Mouse (Mus musculus) retina, embryonic 14.5 days (tissue): Measurements from ENCODE around the gene Trim56.

Experiments
- DNase-seq: peaks from one replicate; pipeline ENCODE4 v3.0.0-alpha.2; 2015; ENCODE audit warnings: low spot score

Trim56 gene

DNA sequence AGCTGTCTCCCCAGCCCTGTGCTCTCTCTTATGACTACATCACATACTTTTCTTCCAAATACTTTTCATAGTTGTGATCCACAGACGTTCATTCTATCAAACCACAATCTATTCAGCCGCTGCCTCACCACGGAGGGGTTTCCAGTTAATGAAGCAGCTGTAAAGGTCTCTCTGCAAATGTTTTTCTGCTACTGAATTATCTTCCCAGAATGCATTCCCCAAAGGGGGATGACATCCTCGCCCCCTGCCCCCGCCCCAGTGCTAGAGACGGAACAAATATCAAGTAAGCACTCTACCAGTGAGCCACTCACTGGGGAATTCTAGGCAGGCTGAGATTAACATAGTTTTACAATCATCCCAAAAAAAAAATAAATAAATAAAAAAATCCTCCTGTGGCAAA lies 7.9 kb downstream of the Trim56 start:
- DNase-seq: no peak

DNA sequence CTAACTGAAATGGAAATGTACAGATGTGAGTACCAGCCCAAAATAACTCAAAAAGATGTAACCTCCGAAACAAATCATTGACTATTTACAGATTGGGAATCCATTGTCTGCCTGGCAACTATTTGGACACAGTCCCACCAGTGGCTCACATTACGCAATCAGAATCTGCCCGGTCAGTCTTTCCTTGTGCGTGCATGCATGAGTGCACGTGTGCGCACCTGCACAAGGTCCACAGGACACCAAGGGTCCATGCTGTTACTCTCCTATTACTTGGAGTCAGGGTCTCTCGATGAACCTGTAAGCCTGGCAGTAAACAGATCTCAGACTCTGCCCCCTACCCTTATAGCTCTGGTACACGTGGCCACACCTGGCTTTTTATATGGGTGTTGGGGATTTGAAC lies 8.3 kb downstream of the Trim56 start:
- no peak for DNase-seq

DNA sequence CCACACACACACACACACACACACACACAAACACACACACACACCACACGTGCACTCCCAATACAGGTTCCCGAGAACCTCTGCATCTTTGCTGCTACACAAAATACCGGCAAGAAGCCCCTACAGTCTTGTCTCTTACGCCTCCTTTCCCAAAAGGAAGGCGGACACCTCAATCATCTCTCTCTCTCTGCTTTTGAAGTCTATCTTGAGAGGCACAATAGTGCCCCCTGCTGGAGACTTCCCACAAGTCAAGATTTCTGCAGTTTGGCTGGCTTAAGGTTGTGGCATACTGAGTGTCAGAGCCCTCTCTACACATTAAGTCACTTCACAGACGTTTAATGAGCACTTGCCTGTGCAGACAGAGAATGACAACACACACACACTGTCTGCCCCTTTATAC lies 9.0 kb downstream of the Trim56 start:
- DNase-seq: peak; percentile 92

DNA sequence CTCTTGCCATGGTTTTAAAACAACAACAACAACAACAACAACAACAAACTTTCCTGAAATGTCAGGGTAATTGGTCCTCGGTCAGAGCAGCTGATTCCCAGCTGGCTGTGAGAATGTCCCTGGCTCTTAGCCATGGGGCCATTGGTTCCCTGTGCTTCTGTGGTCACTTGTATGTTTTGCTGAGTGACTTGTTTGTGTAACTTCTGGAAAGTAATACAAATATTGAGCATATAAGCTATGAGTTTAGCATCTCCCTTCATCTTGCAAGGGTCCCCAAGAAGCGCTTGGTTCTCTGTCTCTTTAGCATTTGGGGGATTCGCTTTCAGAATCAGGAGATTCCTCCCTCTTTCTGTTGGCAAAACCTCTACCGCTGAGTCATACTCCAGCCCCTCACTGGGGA lies 9.6 kb downstream of the Trim56 start:
- no peak for DNase-seq

DNA sequence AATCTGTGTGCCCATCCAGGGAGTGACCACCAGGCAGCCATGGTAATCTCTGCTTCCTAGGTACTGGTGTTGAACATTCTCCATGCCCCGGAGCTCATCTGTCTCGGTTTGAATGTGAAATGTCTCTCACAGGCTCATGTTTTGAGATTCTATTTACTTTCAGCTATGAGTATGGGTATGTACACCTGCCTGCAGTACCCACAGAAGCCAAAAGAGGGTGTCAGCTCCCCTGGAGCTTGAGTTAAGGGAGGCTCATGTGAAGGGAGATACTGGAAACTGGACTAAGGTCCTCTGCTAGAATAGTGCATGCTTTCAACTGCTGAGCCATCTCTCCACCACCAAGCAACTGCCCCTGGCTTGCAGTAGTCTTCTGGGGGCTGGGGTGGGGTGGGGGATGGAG lies 12.0 kb downstream of the Trim56 start:
- DNase-seq: no peak

DNA sequence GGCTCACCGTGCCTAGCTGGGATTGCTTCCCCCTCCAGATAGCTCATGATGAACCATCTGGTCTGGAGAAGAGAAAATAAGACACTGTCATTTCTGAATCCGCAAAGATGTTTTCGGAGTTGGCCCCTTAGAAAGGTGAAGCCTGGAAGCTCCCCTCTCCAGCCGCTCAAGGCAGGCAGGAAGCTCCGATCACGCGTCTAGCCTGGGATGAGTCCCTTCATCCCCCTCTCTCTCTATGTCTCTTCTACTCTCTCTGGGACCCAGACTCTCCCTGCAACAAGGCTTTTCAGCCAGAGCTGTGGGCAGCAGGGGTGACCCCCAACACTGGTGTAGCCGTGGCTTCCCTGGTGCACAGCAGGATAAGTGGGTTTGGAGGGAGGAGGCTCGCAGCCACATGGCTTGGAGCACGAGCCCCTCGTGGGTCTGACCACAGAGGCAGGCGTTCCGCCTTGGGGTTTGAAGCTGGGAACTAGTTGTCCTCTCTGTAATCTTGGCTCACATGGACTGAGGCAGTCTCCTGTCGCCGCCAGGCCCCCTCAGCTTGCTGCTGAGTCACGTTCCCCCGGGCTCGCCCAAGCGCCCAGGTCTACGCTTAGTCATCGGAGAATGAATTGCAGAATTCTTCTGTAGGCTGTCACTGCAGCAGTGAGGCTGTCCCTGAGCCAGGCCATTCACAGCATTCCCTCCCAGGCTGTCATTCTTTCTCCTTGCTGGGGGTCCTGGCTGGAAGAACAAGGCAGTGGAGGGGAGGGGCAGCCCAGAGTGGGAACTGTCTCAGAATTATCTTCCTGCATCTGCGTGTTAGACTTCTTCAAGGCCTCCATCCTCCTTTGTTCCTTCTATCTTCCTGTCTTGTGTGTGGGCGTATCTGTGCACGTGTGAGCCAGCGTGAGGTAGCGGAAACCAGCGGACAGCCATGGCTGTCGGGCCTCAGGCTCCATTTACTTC lies 13.2 kb downstream of the Trim56 start:
- DNase-seq: no peak

DNA sequence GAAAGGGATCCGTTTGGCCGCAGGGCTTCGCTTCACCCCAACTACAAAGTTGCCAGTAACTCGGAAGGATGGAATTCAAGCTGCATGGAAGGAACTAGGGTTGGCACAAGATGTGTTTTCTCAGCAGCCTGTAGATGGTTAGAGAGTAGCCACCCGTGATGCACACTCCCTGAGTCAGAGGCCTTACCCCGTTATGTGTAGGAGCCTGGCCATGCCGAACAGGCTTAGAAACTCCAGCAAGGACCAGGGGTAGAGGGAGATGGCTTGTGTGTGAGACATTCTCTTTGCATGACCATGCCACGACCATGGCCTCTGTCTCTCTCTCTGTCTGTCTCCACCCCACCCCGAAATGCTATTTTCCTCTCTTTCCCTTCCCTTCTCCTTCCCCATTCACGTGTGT lies 13.9 kb downstream of the Trim56 start:
- DNase-seq: no peak

DNA sequence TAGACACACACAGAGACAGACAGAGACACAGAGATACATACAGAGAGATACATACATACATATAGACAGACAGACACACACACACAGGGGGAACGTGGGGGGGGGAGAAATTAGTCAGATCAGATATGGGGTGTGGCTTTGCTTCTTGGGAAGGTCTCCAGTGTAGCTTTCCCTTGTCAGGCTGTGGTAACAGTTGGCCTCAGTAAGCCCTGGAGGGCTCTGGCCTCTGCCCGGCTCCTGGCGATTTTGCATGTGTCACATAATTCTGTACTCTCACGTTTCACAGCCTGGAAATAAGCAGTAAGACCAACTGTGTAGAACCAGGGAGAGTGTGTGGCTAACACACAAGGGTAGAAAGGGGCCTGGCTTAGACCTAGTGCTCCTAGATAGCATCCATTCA lies 15.3 kb downstream of the Trim56 start:
- no peak for DNase-seq

DNA sequence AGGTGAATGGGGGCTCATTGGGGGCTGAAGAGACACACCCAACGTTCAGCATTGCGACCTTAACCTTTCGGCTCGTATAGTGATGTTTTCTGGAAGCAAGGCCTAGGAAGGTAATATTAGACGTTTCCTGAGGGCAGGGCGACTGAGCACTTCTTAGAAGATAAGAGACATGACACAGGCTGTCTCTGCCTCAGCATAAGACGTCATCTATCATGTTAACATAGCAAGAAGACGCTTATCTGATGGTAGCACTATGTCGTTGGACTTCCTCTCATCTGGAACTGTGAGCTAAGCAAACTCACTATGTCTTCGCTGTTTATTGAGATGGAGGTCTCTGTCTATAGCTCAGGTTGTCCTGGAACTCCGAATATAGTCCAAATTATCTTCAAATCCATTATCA lies 17.6 kb downstream of the Trim56 start:
- no peak for DNase-seq

DNA sequence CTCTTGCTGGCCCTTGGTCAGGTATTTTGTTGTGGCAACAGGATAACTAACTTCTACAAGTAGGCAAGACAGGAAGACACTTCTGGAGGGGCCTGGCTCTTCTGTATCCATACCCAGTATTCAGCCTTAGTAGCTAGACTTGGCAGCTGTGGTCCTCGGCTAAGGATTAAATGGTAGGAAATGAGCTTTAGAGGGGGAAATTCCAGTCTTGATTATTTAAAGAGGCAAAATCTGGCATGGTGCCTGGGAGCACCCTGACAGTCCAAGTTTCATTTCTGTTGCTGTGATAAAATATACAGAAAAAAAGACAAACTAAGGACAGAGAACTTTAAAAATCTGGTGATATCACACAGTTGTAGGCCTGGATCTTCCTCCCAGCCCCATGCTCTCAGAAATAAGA lies 20.0 kb downstream of the Trim56 start:
- DNase-seq: no peak

DNA sequence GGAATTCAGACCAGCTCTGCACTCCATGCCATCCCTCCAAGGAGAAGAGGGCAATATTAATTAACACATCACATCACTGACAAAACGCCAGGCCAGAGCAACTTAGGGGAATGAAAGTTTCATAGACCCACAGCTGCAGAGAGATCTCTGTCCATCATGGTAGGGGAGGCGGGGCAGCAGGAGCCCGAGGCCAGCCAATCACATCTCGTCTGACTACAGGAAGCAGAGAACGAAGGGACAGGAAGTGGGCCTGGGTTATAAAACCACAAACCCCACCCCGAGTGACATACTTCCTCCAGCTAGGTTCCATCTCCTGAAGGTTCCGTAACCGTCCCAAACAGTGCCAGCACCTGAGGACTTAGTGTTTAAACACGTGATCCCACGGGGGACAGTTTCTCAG lies 20.9 kb downstream of the Trim56 start:
- DNase-seq: no peak

DNA sequence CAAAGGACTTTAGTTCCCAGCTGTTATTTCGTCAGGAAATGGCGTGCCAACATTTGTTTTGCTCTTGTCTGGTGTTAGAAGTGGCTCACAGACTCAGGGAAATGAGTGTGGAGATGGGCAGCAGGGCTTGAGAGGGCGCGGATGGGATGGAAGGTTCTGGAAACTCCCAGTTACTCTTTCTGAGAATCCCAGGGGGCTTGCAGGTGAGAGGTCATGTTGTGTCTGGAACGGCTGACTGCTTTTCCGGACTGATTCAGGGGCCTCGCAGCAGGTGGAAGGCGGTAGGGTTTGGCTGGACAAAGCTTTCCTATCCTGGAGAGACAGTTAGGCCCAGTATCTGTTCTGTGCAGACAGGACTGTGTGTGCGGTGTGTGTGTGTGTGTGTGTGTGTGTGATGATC lies 22.3 kb downstream of the Trim56 start:
- no peak for DNase-seq

DNA sequence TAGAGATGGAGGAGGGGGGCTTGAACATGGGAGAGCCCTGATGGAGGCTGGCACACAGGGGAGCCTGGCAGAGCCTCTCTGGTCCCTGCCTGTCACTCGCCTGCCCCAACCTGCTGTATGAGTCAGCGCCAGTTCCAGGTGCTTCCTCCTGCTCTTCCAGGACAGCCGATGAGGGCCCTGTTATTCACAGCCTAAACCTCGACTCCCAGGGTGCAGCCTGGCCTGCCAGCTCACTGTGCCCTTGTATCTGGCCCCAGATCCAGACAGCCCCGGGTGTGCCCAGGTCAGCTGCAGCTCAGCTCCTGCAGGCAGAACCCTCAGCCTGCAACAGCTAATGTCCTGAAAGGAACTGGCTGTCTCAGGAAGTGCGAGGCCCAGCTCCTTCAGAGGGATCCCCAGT lies 24.4 kb downstream of the Trim56 start:
- DNase-seq: no peak

DNA sequence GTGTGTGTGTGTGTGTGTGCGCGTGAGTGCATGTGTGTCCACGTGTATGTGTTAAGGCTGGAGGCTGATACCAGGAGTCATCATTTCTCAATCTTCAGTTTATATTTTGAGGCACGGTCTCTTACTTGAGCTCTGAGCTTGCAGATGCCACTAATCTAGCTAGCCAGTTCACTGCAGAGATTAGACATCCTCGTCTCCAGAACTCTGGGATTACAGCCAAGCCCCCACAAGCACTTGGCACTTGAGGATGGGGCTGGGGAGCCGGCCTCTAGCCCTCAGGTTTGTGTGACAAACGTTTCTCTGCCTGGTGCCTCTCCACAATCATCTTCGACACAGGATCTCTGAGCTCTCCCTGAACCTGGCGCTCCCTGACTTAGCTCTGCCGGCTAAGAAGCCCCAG lies 25.1 kb downstream of the Trim56 start:
- DNase-seq: no peak

DNA sequence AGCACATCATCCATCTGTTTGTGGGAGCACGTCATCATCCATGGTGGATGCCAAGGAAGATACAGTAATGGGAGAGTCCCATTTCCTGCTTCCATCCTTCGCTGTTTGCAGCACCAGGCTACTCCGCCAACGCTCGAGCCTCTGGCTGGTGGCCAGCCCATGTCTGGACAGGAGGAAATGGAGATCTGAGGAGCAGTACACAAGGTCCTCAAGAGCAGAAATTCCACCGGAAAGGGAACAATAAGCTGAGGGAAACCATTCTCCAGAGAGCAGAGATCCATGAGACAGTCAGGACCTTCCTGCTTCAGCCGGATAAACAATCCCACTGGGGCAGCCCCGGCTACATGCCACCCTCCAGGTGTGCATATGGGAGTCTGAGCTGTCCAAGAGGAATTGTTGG lies 28.6 kb downstream of the Trim56 start:
- no peak for DNase-seq

DNA sequence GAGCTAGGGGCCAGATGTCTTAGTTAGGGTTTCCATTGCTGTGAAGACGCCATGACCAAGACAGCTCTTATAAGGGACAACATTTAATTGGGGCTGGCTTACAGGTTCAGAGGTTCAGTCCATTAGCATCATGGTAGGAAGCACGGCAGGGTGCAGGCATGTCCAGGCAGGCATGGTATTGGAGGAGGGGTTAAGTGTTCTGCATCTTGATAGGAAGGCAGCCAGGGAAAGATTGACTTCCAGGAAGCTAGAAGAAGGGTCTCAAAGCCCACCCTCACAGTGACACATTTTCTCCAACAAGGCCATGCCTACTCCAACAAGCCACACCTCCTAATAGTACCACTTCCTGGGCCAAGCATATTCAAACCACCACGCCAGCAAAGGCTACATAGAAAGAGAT lies 30.3 kb downstream of the Trim56 start:
- no peak for DNase-seq

DNA sequence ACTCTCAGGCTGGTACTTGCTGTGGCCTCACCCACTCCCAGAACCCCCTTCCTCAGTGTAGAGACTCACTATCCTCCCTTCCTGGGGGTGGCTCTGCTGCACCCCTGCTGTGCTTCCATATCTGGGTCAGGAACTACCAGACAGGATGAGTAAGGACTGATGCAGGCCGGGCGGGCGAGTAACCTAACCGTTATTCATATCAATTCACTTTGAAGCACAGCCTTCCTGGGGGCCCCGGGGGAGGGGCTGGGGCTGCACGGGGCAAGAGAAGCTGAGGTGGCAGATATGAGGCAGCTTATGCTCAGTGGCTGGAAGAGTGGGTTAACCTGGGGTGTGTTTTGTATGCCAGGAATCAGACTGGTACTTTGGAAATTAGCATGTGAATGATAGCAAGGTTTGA lies 31.0 kb downstream of the Trim56 start:
- no peak for DNase-seq

DNA sequence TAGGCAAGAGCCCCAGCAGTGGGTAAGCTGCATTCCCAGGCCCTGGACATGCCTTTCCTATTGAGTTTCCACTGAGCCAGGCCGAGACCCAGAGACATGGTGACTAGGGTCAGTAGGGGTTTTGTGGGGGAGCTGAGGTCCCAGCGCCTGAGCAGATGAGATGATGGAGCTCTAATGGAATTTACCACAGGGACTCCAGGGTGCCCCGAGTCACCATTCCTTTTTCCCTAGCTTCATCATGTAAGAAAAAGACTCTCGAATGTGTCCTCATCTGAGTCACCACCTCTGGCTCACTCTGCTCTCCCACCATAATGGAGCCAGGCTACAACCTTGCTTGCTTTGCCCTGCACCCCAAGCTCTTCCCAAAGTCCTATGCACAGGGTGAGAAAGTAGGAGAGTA lies 33.0 kb downstream of the Trim56 start:
- no peak for DNase-seq

DNA sequence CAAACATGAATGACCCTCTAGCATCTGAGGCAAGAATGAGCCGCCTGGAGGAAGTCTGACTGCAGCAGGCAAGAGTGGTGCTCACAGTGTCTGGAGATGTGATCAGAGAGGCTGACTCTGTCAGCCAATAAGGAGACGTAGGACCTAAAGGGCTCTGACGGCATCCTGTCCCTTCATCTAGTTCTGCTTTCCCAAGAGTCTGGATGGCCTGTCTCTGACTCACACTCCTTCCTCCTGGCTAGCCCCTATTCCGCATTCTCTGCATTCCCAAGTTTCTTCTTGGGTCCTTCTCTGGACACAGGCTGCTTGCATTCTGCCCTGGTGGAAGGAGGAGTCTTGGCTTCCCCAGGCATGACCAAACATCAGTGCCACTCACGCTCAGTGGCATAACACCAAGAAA lies 36.2 kb downstream of the Trim56 start:
- no peak for DNase-seq

DNA sequence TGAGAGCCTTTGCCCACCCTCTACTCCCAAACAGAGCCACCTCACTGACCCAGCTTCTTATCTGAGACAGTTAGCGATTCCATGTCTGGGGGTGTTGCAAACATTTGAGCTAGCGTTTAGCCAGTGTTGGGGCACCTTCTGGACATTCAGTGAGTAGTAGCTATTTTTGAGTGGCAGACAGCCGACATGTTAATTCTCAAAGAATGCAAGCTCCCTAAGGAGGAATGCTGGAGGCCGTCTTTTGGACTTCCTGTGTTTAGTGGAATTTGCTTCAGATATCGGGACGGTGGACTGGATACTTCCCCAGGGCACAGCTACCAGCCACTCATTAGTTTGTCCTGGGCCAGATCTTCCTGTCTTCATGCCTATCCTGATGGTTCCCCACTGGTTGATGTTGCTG lies 37.4 kb downstream of the Trim56 start:
- DNase-seq: no peak

DNA sequence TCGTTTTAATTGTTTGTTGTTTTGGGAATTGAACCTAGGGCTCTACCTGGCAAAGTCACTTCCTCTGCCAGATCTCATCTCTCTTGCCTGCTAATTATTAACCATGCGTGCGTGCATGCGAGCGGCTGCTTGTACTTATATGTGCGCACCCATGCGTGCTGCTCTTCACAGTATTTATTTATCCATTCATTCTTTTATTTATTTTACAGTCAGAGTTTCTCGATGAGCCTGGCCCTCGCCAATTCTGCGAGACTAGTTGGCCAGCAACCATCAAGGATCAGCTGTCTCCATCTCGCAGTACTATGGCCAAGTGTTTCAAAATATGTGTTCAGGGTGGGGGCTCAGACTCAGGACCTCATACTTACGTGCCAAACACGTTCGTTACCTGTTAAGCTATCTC lies 38.0 kb downstream of the Trim56 start:
- DNase-seq: no peak

DNA sequence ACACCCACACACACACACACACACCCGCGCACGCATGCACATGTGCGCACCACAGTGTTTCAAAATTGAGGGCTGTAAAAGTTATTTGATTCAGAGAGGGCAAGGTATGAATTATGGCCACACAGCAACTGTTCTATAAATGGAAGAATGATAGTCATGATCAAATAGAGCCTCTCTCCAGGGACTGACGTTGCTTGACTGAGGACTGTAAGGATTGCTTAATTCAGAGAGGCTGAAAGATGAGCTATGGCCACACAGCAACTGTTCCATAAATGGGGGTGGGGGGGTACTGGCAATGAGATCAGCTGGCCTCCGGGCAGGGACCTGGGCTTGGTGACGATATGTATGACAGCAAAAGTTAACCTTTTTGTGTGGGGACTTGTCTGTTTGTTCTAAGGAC lies 38.8 kb downstream of the Trim56 start:
- no peak for DNase-seq

DNA sequence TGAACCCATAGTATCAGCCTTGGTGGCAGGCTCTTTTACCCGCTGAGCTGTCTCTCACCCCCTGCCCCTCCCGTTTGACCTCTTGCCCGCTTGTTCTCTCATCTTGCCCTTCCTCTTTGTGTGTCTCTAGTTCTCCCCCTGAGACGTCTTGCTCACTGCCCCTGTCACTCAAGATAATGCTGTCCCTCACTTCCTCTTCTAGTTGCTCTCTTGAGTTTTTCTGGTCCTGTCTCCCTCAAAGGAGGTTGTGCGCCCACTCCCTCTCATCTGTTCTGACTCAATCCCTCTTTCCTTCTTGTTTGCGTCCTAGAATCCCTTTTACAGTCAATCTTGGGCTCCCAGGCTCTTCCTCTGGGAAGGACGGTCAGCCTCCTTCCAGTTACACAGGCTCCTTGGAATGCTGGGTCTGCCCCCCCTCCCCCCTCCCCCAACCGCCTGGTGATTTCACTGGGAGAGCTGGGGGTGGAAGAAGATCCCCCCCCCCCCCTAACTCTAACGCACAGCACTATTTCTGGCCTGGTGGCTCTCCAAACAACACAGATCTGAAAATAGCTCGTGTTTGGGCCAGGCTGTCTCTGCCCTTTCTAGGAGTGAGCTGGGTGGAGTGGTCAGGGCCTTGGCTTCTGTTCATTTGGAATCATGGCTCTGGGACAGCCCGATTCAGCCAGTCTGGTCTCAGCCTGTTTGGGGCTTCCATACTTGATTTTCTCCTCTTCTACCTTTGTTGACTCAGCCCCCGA lies 39.6 kb downstream of the Trim56 start:
- no peak for DNase-seq

DNA sequence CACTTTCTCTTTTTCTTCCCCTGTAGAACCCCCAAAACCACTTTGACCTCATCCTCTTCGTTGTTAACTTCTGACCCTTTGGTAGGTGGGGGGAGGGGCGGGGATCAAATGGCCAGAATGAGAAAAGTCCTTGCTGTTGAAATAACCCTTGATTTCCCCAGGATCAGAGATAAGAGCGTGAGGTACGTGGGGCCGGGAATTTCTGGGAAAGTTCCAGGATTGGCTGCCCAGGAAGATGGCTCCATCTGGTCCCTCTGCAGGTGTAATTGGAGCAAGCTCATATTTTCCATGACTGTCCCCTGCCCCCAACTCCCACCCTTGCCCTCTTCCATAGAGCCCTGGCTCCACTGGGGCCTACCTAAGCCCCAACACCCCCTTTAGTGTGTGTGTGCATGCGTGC lies 40.3 kb downstream of the Trim56 start:
- no peak for DNase-seq
